Mouse (Mus musculus) neural tube, embryonic 15.5 days (tissue): ENCODE results near the gene Frmpd2. TPM values are rescaled to one million over a fixed set of nuclear protein-coding genes. Genes with fewer than 3 reads are reported as not detected.

ENCODE experiments used
- ATAC-seq: fragments of 200-750 bp; cut with Nextera tagmentation; 2 replicates; pipeline ENCODE4 v1.8.0; 2017; ENCODE audit warnings: mild to moderate bottlenecking, moderate TSS enrichment, moderate library complexity; ENCODE audit not compliant: low FRiP score
- H3K27ac ChIP-seq: fragments of 300-500 bp; sonication (generic); replicated peaks from 2 replicates; pipeline ENCODE4 v1.5.1; 2015; ENCODE audit warnings: mild to moderate bottlenecking, inconsistent platforms
- H3K27me3 ChIP-seq: fragments of 300-500 bp; sonication (generic); replicated peaks from 2 replicates; pipeline ENCODE4 v1.6.1; 2015; ENCODE audit warnings: inconsistent platforms
- H3K36me3 ChIP-seq: fragments of 300-500 bp; sonication (generic); 2 replicates; pipeline ENCODE4 v1.6.1; 2015; ENCODE audit warnings: inconsistent platforms
- H3K4me1 ChIP-seq: fragments of 300-500 bp; sonication (generic); 2 replicates; pipeline ENCODE4 v1.6.1; 2015; ENCODE audit warnings: inconsistent platforms
- H3K4me2 ChIP-seq: fragments of 300-500 bp; sonication (generic); 2 replicates; pipeline ENCODE4 v1.6.1; 2015; ENCODE audit warnings: inconsistent platforms, mild to moderate bottlenecking, moderate library complexity
- H3K4me3 ChIP-seq: fragments of 300-500 bp; sonication (generic); replicated peaks from 2 replicates; pipeline ENCODE4 v1.5.1; 2015; ENCODE audit warnings: mild to moderate bottlenecking, inconsistent platforms
- H3K9ac ChIP-seq: fragments of 300-500 bp; sonication (generic); replicated peaks from 2 replicates; pipeline ENCODE4 v1.6.1; 2015; ENCODE audit warnings: mild to moderate bottlenecking, inconsistent platforms
- H3K9me3 ChIP-seq: fragments of 300-500 bp; sonication (generic); replicated peaks from 2 replicates; pipeline ENCODE4 v1.6.1; 2016; ENCODE audit warnings: inconsistent platforms
- WGBS: fragments of 180-500 bp; shearing (Covaris S2); methylation state at CpG from one replicate; pipeline ENCODE4 v1.1.7; 2015; ENCODE audit warnings: mixed read lengths; 5-methylcytosine and 5-hydroxymethylcytosine counted together
- polyA plus RNA-seq: library from polyadenylated mRNA; unstranded; fragments of >200 nt; fragmentation: Nextera tagmentation; extraction: Ambion mirVana; gene quantifications from 2 replicates; pipeline ENCODE4 v1.2.1, GENCODE M21; 2015

The Frmpd2 gene
- polyA plus RNA-seq, 1 experiment from 2014 or later, result not detected

GRCm38 (mm10) chr14:33513877-33514276 lies 42.4 kb downstream of the Frmpd2 start:
- WGBS, result 13% methylated on average over 5 of the region's 5 CpGs
- Histone ChIP-seq H3K9me3 (no peaks in the 10 kb centered on the region), H3K27me3 (no peaks in the 10 kb centered on the region), H3K27ac (peak overlapping the region; percentile 45; the same call in 1 of the 2 replicates), H3K4me3 (no peak overlapping the region), H3K36me3 (no peaks in the 10 kb centered on the region), H3K4me2 (no peak overlapping the region), H3K4me1 (peaks cover 14% of the 10 kb centered on the region), H3K9ac (no peak overlapping the region)
- ATAC-seq, result peak; percentile 87

GRCm38 (mm10) chr14:33514756-33515285 lies 43.3 kb downstream of the Frmpd2 start:
- Histone ChIP-seq H3K36me3 (no peaks in the 10 kb centered on the region), H3K4me2 (no peak overlapping the region), H3K9me3 (no peaks in the 10 kb centered on the region), H3K9ac (no peak overlapping the region), H3K27me3 (no peaks in the 10 kb centered on the region), H3K27ac (no peak overlapping the region), H3K4me1 (peaks cover 14% of the 10 kb centered on the region), H3K4me3 (no peak overlapping the region)
- no peak for ATAC-seq
- WGBS, result 55% methylated on average over 6 of the region's 6 CpGs

- Histone ChIP-seq H3K4me3 (no peak overlapping the region), H3K9me3 (no peaks in the 10 kb centered on the region), H3K27me3 (no peaks in the 10 kb centered on the region), H3K4me2 (no peak overlapping the region), H3K4me1 (peaks cover 22% of the 10 kb centered on the region), H3K9ac (no peak overlapping the region), H3K36me3 (no peaks in the 10 kb centered on the region), H3K27ac (no peak overlapping the region)
- ATAC-seq, result peak; percentile 65
- WGBS, result 32% methylated on average over 3 of the region's 3 CpGs
Measured at GRCm38 (mm10) chr14:33521538-33521937, 50.0 kb downstream of the Frmpd2 start.

DNA sequence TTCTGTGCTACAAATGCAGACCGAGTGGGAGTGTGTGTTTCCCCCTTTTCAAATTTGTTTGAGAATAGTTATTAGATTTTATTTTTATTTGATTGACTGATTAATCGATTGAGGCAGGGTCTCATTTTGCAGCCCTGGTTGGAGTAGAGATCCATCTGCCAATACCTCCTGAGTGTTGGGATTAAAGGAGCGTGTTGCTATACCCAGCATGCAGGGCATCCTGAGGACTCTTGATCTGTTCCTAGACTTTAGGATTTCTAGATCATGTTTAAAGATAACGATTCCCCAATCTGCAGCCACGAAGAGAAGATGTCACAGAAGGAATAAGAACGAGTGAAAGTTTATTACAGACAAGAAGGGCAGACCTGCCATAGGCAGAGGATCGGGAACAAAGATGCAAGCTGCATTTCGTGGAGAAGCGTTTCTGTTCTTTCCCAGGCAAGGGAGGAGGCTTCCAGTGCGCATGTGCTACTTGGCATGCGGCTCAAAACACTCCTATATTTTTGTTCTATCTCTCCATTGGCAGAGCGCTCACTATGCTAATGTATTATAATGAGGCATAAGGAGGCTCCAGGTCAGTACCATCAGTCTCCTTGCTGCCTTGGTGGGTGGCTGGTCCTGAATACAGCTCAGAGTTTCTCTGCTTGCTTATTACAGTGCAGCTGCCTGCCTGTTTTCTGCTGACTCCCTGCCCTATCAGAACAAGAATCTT lies 53.9 kb downstream of the Frmpd2 start:
- Histone ChIP-seq H3K9ac (no peak overlapping the region), H3K4me2 (peak overlapping the region; percentile 45), H3K27me3 (no peaks in the 10 kb centered on the region), H3K27ac (peak overlapping the region; percentile 66), H3K9me3 (no peaks in the 10 kb centered on the region), H3K4me1 (peaks cover 22% of the 10 kb centered on the region), H3K36me3 (no peaks in the 10 kb centered on the region), H3K4me3 (no peak overlapping the region)
- ATAC-seq, result peak; percentile 87
- WGBS, result 41% methylated on average over 12 of the region's 12 CpGs

GRCm38 (mm10) chr14:33526621-33527020 lies 55.1 kb downstream of the Frmpd2 start:
- 66% methylated on average over 2 of the region's 2 CpGs for WGBS
- ATAC-seq, result no peak
- no peaks in the 10 kb centered on the region for H3K27me3 ChIP-seq

GRCm38 (mm10) chr14:33527938-33528337 lies 56.4 kb downstream of the Frmpd2 start:
- H3K27me3 ChIP-seq, result no peaks in the 10 kb centered on the region
- H3K9me3 ChIP-seq, result no peaks in the 10 kb centered on the region
- no peak overlapping the region for H3K4me3 ChIP-seq
- WGBS, result 68% methylated on average over 3 of the region's 3 CpGs
- H3K4me1 ChIP-seq, result peaks cover 15% of the 10 kb centered on the region
- no peak overlapping the region for H3K27ac ChIP-seq
- H3K36me3 ChIP-seq, result no peaks in the 10 kb centered on the region
- H3K4me2 ChIP-seq, result no peak overlapping the region
- no peak for ATAC-seq
- H3K9ac ChIP-seq, result no peak overlapping the region

More at GRCm38 (mm10) chr14:33526621-33527020, 55.1 kb downstream of the Frmpd2 start:
- no peaks in the 10 kb centered on the region for H3K9me3 ChIP-seq
- H3K27ac ChIP-seq, result no peak overlapping the region
- H3K4me1 ChIP-seq, result peaks cover 18% of the 10 kb centered on the region
- no peak overlapping the region for H3K9ac ChIP-seq
- H3K4me2 ChIP-seq, result no peak overlapping the region
- no peaks in the 10 kb centered on the region for H3K36me3 ChIP-seq
- no peak overlapping the region for H3K4me3 ChIP-seq

DNA sequence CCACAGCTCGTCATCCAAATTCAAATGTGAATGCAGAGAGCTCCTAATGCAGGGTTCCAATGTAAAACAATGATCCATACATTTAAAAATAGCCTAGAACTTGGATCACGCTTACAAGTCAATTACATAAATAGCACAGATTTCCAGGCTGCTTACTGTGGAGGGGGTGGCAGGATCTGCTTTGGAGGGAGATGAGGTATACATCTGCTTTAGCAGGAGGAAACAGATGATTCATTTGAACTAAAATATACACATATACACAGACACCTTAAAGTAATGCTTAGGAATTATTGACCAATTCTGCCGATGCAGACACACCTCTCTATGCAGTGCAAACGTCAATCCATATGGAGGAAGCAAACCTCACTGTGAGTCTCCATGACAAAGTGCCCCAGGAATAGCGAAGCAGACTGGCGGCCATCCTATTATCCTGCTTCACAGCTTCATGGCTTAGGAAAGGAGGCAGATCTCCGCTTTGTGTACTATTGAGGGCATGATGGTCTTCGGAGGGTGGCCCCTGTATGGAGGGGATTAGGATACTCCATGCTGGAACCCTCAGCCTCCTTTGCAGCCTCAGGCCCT lies 59.9 kb downstream of the Frmpd2 start:
- ATAC-seq, result no peak
- H3K27me3 ChIP-seq, result no peaks in the 10 kb centered on the region

DNA sequence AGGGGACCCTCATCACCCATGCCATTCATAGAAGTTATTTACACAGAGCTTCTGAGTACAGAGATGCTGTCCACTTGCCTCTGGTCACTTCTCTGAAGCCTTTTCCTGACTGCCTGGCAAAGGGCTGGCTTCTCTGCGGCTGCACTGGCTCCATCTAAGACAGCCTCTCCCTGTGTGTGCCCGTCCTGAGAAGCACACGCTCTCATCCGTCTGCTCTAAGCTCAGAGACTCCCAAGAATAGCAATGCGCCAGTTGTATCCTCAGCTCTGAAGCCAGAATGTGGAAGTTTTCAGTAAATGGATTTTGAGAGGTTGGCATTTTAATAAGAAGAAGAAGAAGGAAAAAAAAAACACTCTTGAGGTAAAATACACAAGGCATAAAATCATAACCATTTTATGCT lies 61.3 kb downstream of the Frmpd2 start:
- H3K27me3 ChIP-seq, result no peaks in the 10 kb centered on the region
- no peak for ATAC-seq
- no peak overlapping the region for H3K9ac ChIP-seq
- no peak overlapping the region for H3K4me3 ChIP-seq
- 90% methylated on average over 5 of the region's 5 CpGs for WGBS
- 0 out of 2 replicates have a peak, but pooled peaks cover 4% of the 10 kb centered on the region for H3K9me3 ChIP-seq
- H3K27ac ChIP-seq, result no peak overlapping the region
- no peak overlapping the region for H3K4me2 ChIP-seq
- no peaks in the 10 kb centered on the region for H3K36me3 ChIP-seq
- H3K4me1 ChIP-seq, result no peaks in the 10 kb centered on the region

More for the DNA sequence above, 59.9 kb downstream of the Frmpd2 start:
- Histone ChIP-seq H3K4me1 (no peaks in the 10 kb centered on the region), H3K27ac (no peak overlapping the region), H3K4me3 (no peak overlapping the region), H3K9me3 (no peaks in the 10 kb centered on the region), H3K9ac (no peak overlapping the region), H3K36me3 (no peaks in the 10 kb centered on the region), H3K4me2 (no peak overlapping the region)
- 82% methylated on average over 8 of the region's 8 CpGs for WGBS

DNA sequence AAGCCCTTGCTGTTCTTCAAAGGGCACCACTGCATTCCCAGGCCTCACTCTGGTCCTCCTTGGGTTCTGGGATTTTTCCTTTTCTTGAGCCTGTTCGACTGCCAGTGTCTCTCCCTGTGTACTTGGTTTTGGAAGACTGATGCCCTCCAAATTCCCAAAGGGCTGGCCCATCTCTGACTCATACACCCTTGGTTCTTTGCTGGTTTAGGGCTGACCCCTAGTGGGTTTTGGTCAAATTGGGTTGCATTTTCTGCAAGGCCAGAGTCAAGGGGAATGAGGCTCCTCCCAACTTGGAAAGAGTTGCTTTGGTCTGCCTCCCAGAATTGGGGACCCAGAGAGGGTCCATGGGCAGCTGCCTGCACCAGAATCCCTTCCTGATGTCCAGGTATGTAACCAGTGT lies 62.0 kb downstream of the Frmpd2 start:
- Histone ChIP-seq H3K4me1 (no peaks in the 10 kb centered on the region), H3K4me3 (no peak overlapping the region), H3K9me3 (0 out of 2 replicates have a peak, but pooled peaks cover 5% of the 10 kb centered on the region), H3K27ac (no peak overlapping the region), H3K27me3 (no peaks in the 10 kb centered on the region), H3K9ac (no peak overlapping the region), H3K36me3 (no peaks in the 10 kb centered on the region), H3K4me2 (no peak overlapping the region)
- ATAC-seq, result no peak
- 60% methylated on average over 1 of the region's 1 CpGs for WGBS

GRCm38 (mm10) chr14:33535317-33535716 lies 63.8 kb downstream of the Frmpd2 start:
- Histone ChIP-seq H3K4me1 (0 out of 2 replicates have a peak, but pooled peaks cover 3% of the 10 kb centered on the region), H3K4me3 (no peak overlapping the region), H3K36me3 (no peaks in the 10 kb centered on the region), H3K9ac (no peak overlapping the region), H3K4me2 (no peak overlapping the region), H3K27ac (no peak overlapping the region), H3K27me3 (no peaks in the 10 kb centered on the region), H3K9me3 (0 out of 2 replicates have a peak, but pooled peaks cover 5% of the 10 kb centered on the region)
- ATAC-seq, result no peak
- WGBS, result 76% methylated on average over 6 of the region's 6 CpGs

GRCm38 (mm10) chr14:33539559-33540167 lies 68.2 kb downstream of the Frmpd2 start:
- H3K27ac ChIP-seq, result no peak overlapping the region
- WGBS, result 55% methylated on average over 7 of the region's 7 CpGs

More at GRCm38 (mm10) chr14:33539559-33540167, 68.2 kb downstream of the Frmpd2 start:
- no peak overlapping the region for H3K4me2 ChIP-seq
- H3K4me3 ChIP-seq, result no peak overlapping the region
- no peaks in the 10 kb centered on the region for H3K27me3 ChIP-seq
- 0 out of 2 replicates have a peak, but pooled peaks cover 5% of the 10 kb centered on the region for H3K9me3 ChIP-seq
- H3K9ac ChIP-seq, result no peak overlapping the region
- ATAC-seq, result peak; percentile 65; the same call in 1 of the 2 replicates
- H3K4me1 ChIP-seq, result 0 out of 2 replicates have a peak, but pooled peaks cover 3% of the 10 kb centered on the region
- H3K36me3 ChIP-seq, result no peaks in the 10 kb centered on the region
